Mouse (Mus musculus): ENCODE data around the gene Uba7.

DNA sequence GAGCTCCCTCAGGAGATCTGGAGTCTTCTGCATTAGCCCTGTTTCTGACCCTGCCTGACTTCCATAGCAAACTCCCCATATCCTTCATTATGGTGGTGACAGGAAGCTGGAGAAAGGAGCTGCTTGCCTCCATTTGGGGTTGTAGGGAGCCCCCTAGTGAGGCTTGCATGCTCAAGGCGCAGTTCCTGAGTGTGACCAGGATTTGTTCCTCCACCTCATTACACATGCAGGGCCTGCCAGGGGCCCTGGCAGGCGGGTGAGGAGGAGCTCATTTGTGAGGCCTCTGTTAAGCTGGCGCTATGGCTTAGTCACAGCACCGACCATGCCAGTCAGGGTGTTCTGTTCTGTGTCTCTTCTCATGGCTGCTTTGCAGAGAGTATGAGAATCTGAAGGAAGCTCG is 13.4 kb upstream of the Uba7 start:
- no peak for TF ChIP-seq FLI1 (IDR thresholded peaks at IDR 0.05; ENCODE audit: low read length)
- no peak for TF ChIP-seq GATA1 (IDR thresholded peaks at IDR 0.05; ENCODE audit: borderline replicate concordance, low read length)
